Mouse (Mus musculus) cerebellum, postnatal 36 days (tissue): Measurements from ENCODE around the gene Csnk1g2.

Source experiments
- DNase-seq, 2 experiments: peaks; one replicate each; pipeline ENCODE4 v3.0.0; 2021 to 2022; ENCODE audit warnings: mixed read lengths in 2 of 2

The Csnk1g2 gene

DNA sequence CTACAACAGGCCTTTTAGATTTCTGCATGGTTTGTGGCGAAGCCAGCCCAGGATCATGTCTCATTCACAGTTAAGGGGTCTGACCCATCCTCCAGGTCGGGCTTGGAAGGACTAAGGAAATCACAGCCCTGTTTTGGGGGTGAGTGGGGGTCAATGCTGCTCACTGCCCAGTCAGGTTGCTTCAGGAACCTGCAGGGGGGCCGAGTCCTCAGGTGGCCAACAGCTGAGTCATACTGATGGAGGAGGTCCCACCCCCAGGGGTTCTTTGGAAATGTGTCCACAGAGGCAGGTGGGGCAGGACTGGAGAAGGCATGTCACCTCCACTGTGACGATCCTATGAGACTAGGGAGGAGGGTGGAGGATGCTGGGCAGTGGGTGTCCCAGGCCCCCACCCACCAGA, 42.8 kb downstream of the Csnk1g2 start:
- peak in 1 of 2 experiments; percentile 28 for DNase-seq

GRCm38 (mm10) chr10:80665981-80666733, 43.5 kb downstream of the Csnk1g2 start:
- DNase-seq, result peak in 1 of 2 experiments; percentile 10

DNA sequence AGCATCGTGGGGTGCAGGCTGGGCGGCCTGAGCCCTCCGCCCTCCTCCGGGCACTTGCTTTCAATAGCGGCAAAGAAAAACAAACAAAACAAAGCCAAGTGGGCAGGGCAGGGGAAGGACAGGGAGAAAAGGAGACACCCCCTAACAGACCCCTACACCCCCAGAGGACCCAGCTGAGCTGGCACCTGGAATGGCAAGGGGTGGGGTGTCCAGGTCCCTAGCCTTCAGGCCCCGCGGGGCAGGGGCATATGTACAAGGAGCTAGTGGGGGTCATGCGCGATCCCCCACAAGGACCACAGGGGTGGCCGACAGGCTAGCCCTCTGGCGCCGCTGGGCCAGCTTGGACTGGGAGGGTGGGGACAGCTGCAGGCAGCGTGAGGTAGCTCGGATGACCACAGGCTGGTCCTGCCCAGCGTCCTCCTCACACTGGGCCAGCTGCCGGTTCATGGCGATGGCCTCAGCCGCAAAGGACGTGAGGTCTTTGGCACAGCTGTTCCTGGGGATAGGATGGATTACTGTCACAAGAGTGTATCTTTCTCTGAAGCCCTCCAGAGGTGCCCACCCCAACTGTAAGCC, 44.3 kb downstream of the Csnk1g2 start:
- DNase-seq, result no peak

DNA sequence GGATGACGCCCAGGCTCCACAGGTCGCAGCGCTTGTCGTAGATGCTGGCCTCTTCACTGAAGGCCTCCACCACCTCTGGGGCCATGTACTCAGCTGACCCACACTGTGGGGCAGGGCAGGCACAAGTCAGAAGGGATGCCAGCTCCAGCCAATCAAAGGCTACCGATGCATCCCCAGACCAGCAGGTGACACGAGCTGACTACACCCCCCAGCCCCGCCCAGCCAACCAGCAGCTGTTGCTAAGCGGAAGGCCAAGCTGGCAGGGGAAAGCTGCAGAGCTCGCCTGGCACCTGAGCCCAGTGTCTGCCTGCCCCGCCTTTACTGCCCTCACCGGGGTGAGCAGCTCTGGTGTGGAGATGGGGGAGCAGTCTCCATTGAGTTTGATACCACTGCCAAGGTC, 46.0 kb downstream of the Csnk1g2 start:
- DNase-seq, result peak; percentile 39 to 76

GRCm38 (mm10) chr10:80669018-80669417, 46.4 kb downstream of the Csnk1g2 start:
- no peak for DNase-seq

DNA sequence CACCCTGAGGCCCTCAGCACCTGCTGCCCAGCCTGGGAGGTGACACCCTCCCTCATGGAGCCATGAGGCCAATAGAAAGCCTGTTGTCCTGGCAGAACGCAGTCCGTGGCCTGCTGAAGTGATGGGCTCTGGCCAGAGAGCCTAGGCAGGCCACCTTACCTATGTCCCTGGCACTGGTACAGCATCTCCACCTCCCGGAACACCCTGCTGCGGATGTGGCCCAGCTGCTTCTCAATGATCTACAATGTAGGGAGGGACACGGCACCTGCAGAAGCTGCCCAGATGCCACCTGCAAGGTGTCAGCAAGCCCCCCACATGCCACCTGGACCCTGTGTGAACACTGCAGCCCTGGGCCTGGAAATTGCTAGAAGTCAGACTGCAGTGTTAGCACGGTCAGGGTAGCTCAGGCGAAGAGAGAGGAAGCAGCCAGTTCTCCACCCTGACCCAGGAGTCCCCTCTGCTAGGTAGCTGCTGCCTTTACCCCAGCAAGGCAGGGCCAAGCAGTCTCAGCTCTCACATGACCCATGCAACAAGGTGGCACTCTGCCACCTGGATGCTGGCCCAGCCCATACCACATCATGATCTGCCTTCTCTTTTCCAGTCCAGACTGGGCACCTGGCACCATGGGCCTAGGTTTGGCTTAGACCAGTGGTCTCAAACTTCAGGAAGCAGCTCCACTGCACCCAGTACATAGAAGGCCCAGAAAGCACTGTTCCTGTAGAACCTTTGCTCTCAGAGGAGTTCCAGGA, 47.3 kb downstream of the Csnk1g2 start:
- DNase-seq, result peak; percentile 79 to 85

DNA sequence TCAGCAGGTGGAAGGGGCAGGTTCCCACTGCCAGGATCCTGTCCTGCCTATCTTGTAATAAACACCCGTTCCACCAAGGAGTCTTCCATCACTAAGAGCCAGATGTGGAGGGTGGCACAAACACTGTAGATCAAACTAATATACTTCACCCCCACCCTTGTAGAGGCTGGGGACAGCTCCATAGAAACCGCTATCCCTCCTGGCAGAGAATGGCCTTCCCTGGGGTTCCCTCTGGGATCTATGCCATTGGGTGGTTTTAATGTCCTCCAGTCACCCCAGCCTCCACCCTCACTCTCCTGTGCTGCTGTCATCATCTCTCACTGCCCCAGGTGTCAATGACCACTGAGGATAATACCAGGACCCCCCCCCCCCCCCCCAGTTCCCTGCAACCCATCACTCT, 47.9 kb downstream of the Csnk1g2 start:
- DNase-seq, result no peak

GRCm38 (mm10) chr10:80671251-80671650, 48.6 kb downstream of the Csnk1g2 start:
- no peak for DNase-seq

- DNase-seq, result peak in 1 of 2 experiments; percentile 11
Measured at GRCm38 (mm10) chr10:80671936-80672690, 49.5 kb downstream of the Csnk1g2 start.

GRCm38 (mm10) chr10:80673690-80674089, 51.1 kb downstream of the Csnk1g2 start:
- no peak for DNase-seq

DNA sequence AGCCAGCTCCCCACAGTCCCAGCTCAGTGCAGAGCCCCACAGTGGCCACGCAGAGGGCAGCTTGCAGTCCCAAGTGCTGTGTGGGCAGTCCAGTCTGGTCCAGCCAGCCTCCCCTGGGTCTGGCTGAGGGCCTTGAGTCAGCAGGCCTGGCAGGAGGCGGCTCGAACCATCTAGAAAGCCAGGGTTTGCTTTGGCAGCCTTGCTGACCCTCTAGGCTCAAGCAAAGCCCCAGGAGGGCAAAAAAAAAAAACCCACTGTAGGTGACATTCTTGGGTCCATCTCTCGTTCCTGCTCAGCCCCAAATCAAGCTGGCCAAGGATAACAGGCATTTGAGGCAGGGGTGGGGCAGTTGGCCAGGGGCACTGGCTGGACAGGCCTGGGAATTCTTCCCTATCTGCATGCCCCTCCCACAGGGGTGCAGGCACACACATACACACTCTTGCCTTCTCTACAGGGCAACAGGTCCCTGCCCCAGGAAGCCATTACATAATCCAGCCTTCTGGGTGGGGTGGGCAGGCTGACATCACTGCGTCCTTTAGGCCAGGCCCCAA, 51.6 kb downstream of the Csnk1g2 start:
- DNase-seq, result peak; percentile 40 to 53

DNA sequence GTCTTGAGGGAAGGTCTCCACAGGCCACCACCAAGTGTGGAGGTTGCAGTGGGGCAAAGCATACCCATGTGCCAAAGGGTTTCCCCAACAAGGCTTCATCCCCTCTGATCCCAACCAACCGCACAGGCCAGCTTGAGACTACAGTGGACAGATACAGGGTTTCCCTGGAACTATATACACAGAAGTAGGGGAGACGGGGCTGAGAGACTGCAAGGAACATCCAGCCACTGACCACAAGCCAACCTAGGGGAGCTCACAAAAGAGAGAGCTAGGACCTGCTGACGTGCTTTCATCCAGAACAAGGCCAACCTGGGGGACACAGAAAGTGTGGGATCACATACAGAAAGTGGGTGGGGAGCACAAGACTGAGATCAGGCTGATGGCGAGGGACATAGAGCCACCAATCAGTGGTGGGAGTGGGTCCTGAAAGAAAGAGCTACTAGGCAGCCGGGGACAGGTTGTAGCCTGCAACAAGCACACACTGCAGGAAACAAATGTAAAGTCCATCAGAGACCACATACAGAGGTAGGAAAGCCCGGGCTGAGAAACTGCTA, 52.3 kb downstream of the Csnk1g2 start:
- DNase-seq, result peak in 1 of 2 experiments; percentile 32

DNA sequence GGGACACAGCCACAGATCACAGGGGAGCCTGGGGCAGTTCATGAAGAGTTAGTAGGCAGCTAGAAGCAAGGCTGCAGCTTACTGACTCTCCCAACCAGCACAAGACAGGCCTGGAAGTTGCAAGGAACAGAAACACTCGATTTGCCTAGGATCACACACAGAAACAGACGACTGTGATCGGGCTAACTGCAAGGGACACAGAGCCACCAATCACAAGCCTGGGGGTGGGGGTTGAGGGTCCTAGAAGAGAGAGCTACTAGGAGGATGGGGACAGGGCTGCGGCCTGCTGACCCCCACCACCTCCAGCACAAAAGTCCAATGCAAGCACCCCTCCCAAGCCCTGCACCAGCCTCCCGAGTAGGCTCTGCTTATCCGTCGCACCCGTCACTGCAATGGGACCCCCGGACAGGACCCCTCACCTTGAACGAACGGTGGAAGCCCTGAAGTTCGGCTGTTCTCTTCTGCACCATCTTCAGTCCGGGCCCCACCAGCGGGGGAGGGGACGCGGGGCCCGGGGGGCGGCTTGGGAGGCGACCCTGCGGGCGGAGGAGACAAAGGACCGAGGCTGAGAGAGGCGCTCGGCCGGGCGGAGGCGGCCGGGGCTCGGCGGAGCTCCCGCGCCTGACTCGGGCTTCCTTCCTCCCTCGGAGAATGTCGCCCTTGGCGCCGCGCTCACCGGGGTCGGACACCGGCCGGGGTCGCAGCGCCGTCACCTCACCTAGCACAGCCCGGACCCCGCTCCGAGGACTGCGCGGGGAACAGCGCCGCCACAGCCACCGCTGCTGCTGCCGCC, 53.0 kb downstream of the Csnk1g2 start:
- peak in 1 of 2 experiments; percentile 31 for DNase-seq

- peak; percentile 99 to 100 for DNase-seq
Measured at GRCm38 (mm10) chr10:80676198-80676928, 53.7 kb downstream of the Csnk1g2 start.

DNA sequence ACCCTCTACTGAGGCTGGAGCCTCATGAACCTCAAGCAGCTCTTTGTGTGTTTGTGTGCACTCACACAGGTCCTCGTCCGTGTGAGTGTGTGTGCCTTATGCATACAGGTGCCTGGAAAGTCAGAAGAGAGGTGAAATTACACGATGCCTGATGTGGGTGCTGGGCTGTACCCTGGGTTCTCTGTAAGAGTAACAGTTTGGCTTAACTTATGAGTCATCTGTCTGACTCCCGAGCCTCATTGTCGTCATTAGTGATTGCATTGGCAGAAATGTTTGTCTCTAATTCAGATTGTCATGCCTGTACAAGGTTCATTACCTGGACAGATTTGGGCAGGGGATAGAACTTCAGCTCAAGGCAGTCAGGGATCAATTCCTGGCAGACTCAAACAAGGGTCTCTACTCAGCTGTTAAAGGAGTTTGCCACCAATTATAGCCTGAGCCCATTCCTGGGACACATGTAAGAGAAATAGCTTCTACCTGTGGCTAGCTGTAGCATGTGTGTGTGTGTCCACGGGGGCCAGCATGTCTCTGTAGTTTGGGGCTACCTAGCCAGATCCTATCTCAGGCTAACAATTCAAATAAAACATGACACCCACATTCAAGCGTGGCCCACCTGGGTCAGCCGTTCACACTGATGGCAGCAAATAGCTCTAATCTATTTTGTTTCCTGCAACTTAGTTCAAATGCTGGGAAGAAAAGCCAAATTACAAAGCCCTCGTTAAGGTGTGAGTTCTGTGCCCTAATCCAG, 54.7 kb downstream of the Csnk1g2 start:
- peak in 1 of 2 experiments; percentile 37 for DNase-seq

DNA sequence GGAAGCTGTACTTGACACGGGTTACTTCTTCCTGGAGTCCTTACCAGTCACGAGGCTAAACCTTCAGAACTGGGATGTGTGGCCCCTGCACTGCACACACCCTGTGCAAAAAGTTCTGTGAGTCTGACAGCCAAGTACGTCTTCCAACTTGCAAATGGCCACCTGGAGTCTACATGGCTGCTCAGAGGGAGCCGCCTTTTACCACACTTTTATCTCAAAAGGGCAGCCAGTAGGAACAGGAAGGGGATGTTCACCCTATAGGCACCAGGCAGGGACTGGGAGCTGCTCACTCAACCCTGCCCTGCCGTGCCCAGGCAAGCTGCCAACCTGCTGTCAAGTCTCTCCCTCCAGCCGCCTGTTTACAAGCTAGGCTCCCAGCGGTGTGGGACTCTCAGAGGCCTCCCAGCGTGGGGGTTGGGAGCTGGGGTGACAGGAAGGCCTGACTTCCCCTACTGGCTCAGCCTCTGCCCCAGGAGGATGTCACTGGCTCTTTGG, 55.4 kb downstream of the Csnk1g2 start, which contains the start of gene Mknk2:
Gene Mknk2 (minus strand): TSS at position 171 of the 495 bp plus-strand sequence.
- peak; percentile 85 to 91 for DNase-seq

DNA sequence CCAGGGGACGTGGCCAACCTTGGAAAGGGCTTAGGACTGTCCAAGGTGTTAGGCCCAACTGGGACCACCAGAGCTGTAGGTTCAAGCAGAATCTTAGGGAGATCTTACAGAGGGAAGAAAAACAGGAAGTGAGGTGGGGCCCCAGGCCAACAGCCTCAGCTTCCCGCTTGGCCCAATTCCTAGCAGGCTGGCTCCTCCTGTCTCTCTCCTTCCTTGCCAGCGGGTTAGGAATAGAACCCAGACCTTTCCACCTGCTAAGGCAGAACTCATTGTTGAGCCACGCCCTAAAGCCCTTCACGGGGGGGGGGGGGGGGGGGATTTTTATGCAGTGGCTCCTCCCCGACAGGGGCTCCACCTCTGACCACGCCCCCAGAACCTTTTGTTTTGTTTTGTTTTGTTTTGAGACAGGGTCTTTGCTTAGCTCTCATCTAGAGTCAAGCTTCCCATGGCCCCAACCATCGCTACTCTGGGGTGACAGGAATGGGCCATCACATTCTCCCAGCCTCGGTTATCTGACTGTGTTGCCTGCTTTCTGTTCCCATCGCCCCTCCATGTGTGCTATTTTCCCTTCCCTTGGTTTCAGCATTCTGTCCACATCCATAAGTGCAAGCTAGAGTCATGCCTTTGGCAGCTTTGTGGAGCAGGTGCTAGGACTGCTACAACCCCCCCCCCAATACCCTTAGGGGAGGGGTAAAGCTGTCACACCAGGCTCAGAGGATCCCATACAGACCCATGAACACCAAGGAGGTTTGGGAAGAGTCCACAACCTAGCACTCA, 56.2 kb downstream of the Csnk1g2 start:
- peak in 1 of 2 experiments; percentile 49 for DNase-seq

GRCm38 (mm10) chr10:80679556-80680259, 57.1 kb downstream of the Csnk1g2 start:
- no peak for DNase-seq
